Mouse (Mus musculus) lung, embryonic 15.5 days (tissue): ENCODE measurements around the gene Tnf. TPM values are rescaled to one million over a fixed set of nuclear protein-coding genes. Genes with fewer than 3 reads are reported as not detected.

ENCODE experiments used
- ATAC-seq: fragments of 200-750 bp; cut with Nextera tagmentation; 2 replicates; pipeline ENCODE4 v1.8.0; 2017; ENCODE audit warnings: moderate number of reproducible peaks, borderline replicate concordance; ENCODE audit not compliant: low FRiP score, low TSS enrichment; ENCODE audit errors: extremely low read depth
- H3K27ac ChIP-seq: fragments of 300-500 bp; sonication (generic); 2 replicates; pipeline ENCODE4 v1.5.1; 2015; ENCODE audit warnings: moderate library complexity, mild to moderate bottlenecking, inconsistent platforms
- H3K27me3 ChIP-seq: fragments of 300-500 bp; sonication (generic); 2 replicates; pipeline ENCODE4 v1.6.1; 2015; ENCODE audit warnings: inconsistent platforms
- H3K36me3 ChIP-seq: fragments of 300-500 bp; sonication (generic); 2 replicates; pipeline ENCODE4 v1.6.1; 2015; ENCODE audit warnings: inconsistent platforms
- H3K4me1 ChIP-seq: fragments of 300-500 bp; sonication (generic); 2 replicates; pipeline ENCODE4 v1.6.1; 2015; ENCODE audit warnings: inconsistent platforms
- H3K4me2 ChIP-seq: fragments of 300-500 bp; sonication (generic); 2 replicates; pipeline ENCODE4 v1.6.1; 2015; ENCODE audit warnings: inconsistent platforms, mild to moderate bottlenecking, moderate library complexity
- H3K4me3 ChIP-seq: fragments of 300-500 bp; sonication (generic); 2 replicates; pipeline ENCODE4 v1.5.1; 2015; ENCODE audit warnings: mild to moderate bottlenecking, inconsistent platforms
- H3K9ac ChIP-seq: fragments of 300-500 bp; sonication (generic); 2 replicates; pipeline ENCODE4 v1.6.1; 2015; ENCODE audit warnings: inconsistent platforms
- H3K9me3 ChIP-seq: fragments of 300-500 bp; sonication (generic); 2 replicates; pipeline ENCODE4 v1.6.1; 2016; ENCODE audit warnings: inconsistent platforms
- WGBS: fragments of 180-500 bp; shearing (Covaris S2); methylation state at CpG from one replicate; pipeline ENCODE4 v1.1.7; 2015; 5-methylcytosine and 5-hydroxymethylcytosine counted together
- polyA plus RNA-seq: library from polyadenylated mRNA; unstranded; fragments of >200 nt; fragmentation: Nextera tagmentation; extraction: Ambion mirVana; gene quantifications from 2 replicates; pipeline ENCODE4 v1.2.1, GENCODE M21; 2015

Tnf gene
- polyA plus RNA-seq, 1 experiment from 2014 or later, result not detected

GRCm38 (mm10) chr17:35194844-35195630, 6.8 kb downstream of the Tnf start:
- Histone ChIP-seq H3K27me3 (peaks cover 53% of the 10 kb centered on the region), H3K9ac (peak overlapping the region; percentile 38), H3K9me3 (no peaks in the 10 kb centered on the region), H3K4me2 (peak overlapping the region; percentile 78), H3K4me3 (peak overlapping the region; percentile 42), H3K4me1 (peaks cover 13% of the 10 kb centered on the region), H3K36me3 (no peaks in the 10 kb centered on the region), H3K27ac (no peak overlapping the region)
- WGBS, result 29% methylated on average over 19 of the region's 19 CpGs
- ATAC-seq, result no peak

- Histone ChIP-seq H3K4me2 (peak within 1 kb of the TSS; percentile 78), H3K9me3 (no peaks in the 10 kb centered on the region), H3K4me1 (peaks cover 13% of the 10 kb centered on the region), H3K4me3 (no peak within 1 kb of the TSS; the same call in 1 of the 2 replicates), H3K9ac (no peak within 1 kb of the TSS; the same call in 1 of the 2 replicates), H3K27me3 (peaks cover 48% of the 10 kb centered on the region), H3K36me3 (no peaks in the 10 kb centered on the region), H3K27ac (no peak within 1 kb of the TSS)
- 0 out of 2 replicates have a peak, but pooled peaks have one; percentile 23 for ATAC-seq
- WGBS, result 40% methylated on average over 28 of the region's 28 CpGs
Measured at GRCm38 (mm10) chr17:35193881-35194843, 7.6 kb downstream of the Tnf start, which contains the start of gene Ltb. Ltb (plus strand) TSS chr17:35194439.

GRCm38 (mm10) chr17:35192924-35193323, 8.9 kb downstream of the Tnf start:
- no peak overlapping the region for H3K9ac ChIP-seq
- H3K9me3 ChIP-seq, result no peaks in the 10 kb centered on the region
- peaks cover 40% of the 10 kb centered on the region for H3K27me3 ChIP-seq
- H3K36me3 ChIP-seq, result no peaks in the 10 kb centered on the region
- peaks cover 13% of the 10 kb centered on the region for H3K4me1 ChIP-seq
- no peak overlapping the region for H3K27ac ChIP-seq
- ATAC-seq, result no peak
- H3K4me3 ChIP-seq, result no peak overlapping the region
- 77% methylated on average over 5 of the region's 5 CpGs for WGBS
- no peak overlapping the region for H3K4me2 ChIP-seq

GRCm38 (mm10) chr17:35191723-35192122, 10.1 kb downstream of the Tnf start:
- no peak overlapping the region for H3K4me3 ChIP-seq
- H3K27ac ChIP-seq, result no peak overlapping the region
- H3K4me2 ChIP-seq, result no peak overlapping the region
- no peaks in the 10 kb centered on the region for H3K9me3 ChIP-seq
- H3K27me3 ChIP-seq, result peaks cover 32% of the 10 kb centered on the region
- 52% methylated on average over 2 of the region's 2 CpGs for WGBS
- no peak overlapping the region for H3K9ac ChIP-seq
- no peak for ATAC-seq
- peaks cover 13% of the 10 kb centered on the region for H3K4me1 ChIP-seq
- H3K36me3 ChIP-seq, result no peaks in the 10 kb centered on the region

- H3K27me3 ChIP-seq, result peaks cover 15% of the 10 kb centered on the region
- H3K9me3 ChIP-seq, result no peaks in the 10 kb centered on the region
- 62% methylated on average over 4 of the region's 4 CpGs for WGBS
- no peak overlapping the region for H3K4me2 ChIP-seq
- peaks cover 9% of the 10 kb centered on the region for H3K4me1 ChIP-seq
- H3K9ac ChIP-seq, result no peak overlapping the region
- H3K27ac ChIP-seq, result no peak overlapping the region
- no peaks in the 10 kb centered on the region for H3K36me3 ChIP-seq
- no peak overlapping the region for H3K4me3 ChIP-seq
- ATAC-seq, result no peak
Measured at GRCm38 (mm10) chr17:35190096-35190495, 11.7 kb downstream of the Tnf start.

- peaks cover 9% of the 10 kb centered on the region for H3K4me1 ChIP-seq
- no peaks in the 10 kb centered on the region for H3K9me3 ChIP-seq
- no peak overlapping the region for H3K4me3 ChIP-seq
- 41% methylated on average over 1 of the region's 1 CpGs for WGBS
- ATAC-seq, result no peak
- no peak overlapping the region for H3K27ac ChIP-seq
- no peak overlapping the region for H3K4me2 ChIP-seq
- H3K36me3 ChIP-seq, result no peaks in the 10 kb centered on the region
- no peak overlapping the region for H3K9ac ChIP-seq
- peaks cover 6% of the 10 kb centered on the region; the same call in 1 of the 2 replicates for H3K27me3 ChIP-seq
Measured at GRCm38 (mm10) chr17:35189186-35189585, 12.6 kb downstream of the Tnf start.

GRCm38 (mm10) chr17:35187959-35188610, 13.7 kb downstream of the Tnf start, which contains the start of gene Lst1:
Lst1 (minus strand) TSS chr17:35188439.
- Histone ChIP-seq H3K36me3 (no peaks in the 10 kb centered on the region), H3K9ac (no peak within 1 kb of the TSS), H3K27ac (no peak within 1 kb of the TSS), H3K9me3 (no peaks in the 10 kb centered on the region), H3K4me2 (no peak within 1 kb of the TSS), H3K4me3 (no peak within 1 kb of the TSS), H3K4me1 (peaks cover 9% of the 10 kb centered on the region), H3K27me3 (no peaks in the 10 kb centered on the region)
- 71% methylated on average over 7 of the region's 7 CpGs for WGBS
- ATAC-seq, result no peak

GRCm38 (mm10) chr17:35187345-35187744, 14.5 kb downstream of the Tnf start:
- H3K4me3 ChIP-seq, result no peak overlapping the region
- H3K9ac ChIP-seq, result no peak overlapping the region
- H3K9me3 ChIP-seq, result no peaks in the 10 kb centered on the region
- H3K27me3 ChIP-seq, result no peaks in the 10 kb centered on the region
- no peaks in the 10 kb centered on the region for H3K36me3 ChIP-seq
- no peak for ATAC-seq
- peaks cover 9% of the 10 kb centered on the region for H3K4me1 ChIP-seq
- WGBS, result 54% methylated on average over 4 of the region's 4 CpGs
- no peak overlapping the region for H3K4me2 ChIP-seq
- H3K27ac ChIP-seq, result no peak overlapping the region

GRCm38 (mm10) chr17:35186681-35187080, 15.1 kb downstream of the Tnf start:
- H3K4me1 ChIP-seq, result peaks cover 9% of the 10 kb centered on the region
- H3K4me2 ChIP-seq, result peak overlapping the region; percentile 62
- H3K36me3 ChIP-seq, result no peaks in the 10 kb centered on the region
- H3K9me3 ChIP-seq, result no peaks in the 10 kb centered on the region
- 0 out of 2 replicates have a peak, but pooled peaks have one; percentile 36 for ATAC-seq
- WGBS, result 1% methylated on average over 4 of the region's 4 CpGs
- H3K27ac ChIP-seq, result peak overlapping the region; percentile 76
- H3K9ac ChIP-seq, result no peak overlapping the region
- peak overlapping the region; percentile 48 for H3K4me3 ChIP-seq
- H3K27me3 ChIP-seq, result no peaks in the 10 kb centered on the region

GRCm38 (mm10) chr17:35185639-35186611, 15.9 kb downstream of the Tnf start:
- peak overlapping the region; percentile 36 for H3K9ac ChIP-seq
- ATAC-seq, result peak; percentile 66; the same call in 1 of the 2 replicates
- H3K27ac ChIP-seq, result peak overlapping the region; percentile 76
- no peaks in the 10 kb centered on the region for H3K36me3 ChIP-seq
- no peaks in the 10 kb centered on the region for H3K27me3 ChIP-seq
- H3K9me3 ChIP-seq, result no peaks in the 10 kb centered on the region
- 3% methylated on average over 18 of the region's 18 CpGs for WGBS
- peaks cover 9% of the 10 kb centered on the region for H3K4me1 ChIP-seq
- peak overlapping the region; percentile 48 for H3K4me3 ChIP-seq
- peak overlapping the region; percentile 62 for H3K4me2 ChIP-seq
